Mouse (Mus musculus): ENCODE measurements around the gene Adcy3.

DNA sequence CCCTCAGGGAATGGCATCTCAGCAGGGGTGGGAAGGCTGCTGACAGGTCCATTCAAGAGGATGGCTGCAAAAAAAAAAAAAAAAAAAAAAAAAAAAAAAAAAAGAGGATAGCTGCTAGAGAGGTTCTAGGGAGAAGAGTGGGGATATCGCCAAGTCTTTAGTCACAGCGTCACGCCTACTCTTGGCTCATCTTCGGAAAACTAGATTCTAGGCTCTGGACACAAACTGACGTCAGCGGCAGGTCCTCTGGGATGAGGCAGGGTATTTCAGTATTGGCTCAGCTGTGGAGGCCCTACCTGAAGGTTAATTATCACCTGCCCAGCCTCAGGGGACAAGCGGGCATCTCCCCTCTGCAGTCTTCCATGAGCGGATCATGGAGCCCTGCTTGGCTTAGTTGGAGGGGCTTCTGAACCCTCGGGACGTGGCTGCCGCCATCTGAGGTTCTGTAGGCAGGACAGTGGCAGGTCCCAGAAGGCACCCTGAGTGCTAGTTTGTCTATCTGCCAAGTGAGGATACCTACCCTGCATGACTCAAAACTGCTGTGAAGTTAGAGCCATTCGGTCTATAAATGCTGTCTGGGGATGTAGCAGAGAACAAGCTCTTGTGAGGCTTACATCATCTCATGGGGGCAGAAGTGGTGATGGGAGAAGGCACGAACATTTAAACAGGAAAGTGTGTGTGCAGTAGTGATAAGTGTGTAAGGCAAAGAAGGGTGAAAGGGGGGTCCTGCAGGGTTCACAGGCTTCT lies 68.7 kb downstream of the Adcy3 start:
- no peak for TF ChIP-seq CTCF (IDR thresholded peaks at IDR 0.05; ENCODE audit: borderline replicate concordance, insufficient read depth, low read length)
- no peak for TF ChIP-seq POLR2A (IDR thresholded peaks at IDR 0.05; ENCODE audit: low read depth, low read length)
